Mouse (Mus musculus) c-Kit-positive CD71-negative TER-119-negative erythroid progenitor cells, embryonic 14.5 days (primary cell): ENCODE data around the gene Timm17b.
"Not testable (repeated sequence)": the region's sequence is repeated elsewhere in the genome, so short reads cannot be mapped to it uniquely, and the experiment has no call there.

Experiments used
- DNase-seq: peaks from one replicate; pipeline ENCODE4 v3.0.0-alpha.2; 2013; ENCODE audit warnings: low read depth

Gene Timm17b

DNA sequence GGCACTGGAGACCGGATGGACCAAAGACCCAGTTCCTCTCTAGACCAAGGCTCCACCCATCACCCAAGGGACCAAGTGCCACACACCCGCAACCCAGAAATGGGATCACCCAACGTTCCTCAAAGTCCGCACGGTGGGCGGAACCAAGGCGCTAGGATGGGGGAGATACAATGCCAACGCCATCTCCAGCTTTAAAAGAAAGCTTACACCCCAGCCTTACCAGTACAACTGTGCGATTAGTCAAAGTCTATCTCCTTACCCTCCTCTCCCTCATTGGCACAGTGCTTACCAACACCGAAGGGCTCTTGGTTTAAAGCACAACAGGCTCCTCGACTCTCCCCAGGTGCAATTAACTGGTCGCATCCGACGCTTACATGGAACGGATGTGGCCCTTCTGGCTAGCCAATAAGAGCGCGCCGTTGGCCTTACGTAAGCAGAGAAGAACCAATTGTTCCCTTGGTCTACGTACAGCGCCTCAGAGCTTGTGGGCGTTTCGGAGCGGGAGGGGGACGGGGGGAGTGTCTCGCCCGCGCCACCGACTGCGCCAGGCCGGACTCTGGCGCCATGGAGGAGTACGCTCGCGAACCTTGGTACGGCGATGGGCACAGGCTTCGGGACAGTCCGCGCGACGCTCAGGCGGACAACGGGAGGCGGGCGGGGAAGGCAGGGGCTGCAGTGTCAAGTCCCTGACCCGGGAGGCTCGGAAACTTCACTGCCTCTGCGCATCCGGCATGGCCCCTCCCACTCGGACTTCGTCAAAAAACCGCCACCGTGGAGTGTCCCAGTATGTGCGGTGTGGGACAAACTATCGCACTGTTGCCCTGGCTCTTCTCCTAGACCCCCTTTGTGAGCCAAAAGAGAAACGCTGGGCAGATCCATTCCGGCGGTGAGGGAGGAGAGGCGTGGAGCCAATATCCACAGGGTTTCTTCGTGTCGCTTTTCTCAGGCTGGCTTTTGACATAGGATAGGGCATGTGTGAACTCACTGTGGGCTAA lies at the start of gene Timm17b, which contains the start of gene Pqbp1:
Timm17b (plus strand) TSS at position 478 of the 995 bp plus-strand sequence.
Pqbp1 (minus strand) TSS at position 390 of the 995 bp plus-strand sequence.
- DNase-seq: peak; percentile 78

DNA sequence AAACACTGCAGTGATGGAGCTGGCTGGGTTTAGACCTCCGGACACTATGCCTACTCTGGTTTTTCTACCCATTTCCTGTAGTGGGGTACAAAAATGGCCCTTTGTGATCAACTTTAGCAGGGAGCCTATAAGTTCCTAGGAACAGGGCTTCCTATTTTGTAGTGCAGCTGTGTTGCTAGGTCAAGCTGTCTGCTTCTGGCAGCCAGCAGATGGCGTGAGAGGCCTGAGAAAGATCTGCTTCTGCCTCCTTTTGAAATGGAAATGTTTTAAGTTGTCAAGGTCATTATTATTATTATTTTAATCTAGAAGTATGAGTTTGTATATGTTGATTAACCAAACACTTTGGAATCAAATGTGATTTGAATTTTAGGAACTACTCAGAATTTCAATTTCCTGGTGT lies 44.6 kb upstream of the Timm17b start:
- DNase-seq: no peak

DNA sequence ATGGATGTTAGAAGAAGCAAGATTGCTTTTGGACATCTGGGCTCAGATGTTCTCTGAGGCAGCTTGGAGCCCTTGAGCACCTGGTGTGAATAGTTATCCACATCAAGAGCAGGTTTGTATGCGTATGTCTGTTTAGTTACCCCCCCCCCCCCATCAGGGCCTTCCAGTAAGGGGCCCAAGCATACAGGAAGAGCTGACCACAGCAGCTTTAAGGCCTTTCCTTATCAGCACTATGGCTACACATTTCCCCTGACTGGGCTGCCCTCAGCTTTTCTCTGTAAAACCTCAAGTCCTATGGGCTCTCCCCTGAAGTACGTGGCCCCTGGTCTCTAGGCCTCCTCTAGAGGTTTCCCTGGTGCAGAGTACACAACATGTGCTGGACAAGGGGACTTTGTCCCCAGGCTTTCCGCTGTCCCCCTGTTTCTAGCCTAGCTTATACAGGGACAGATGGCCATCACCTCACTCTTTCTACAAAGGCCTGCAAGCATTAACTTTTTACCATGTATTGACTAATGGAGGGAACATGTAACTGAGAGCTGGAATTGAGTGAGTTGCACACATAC lies 39.9 kb upstream of the Timm17b start:
- DNase-seq: no peak

GRCm38 (mm10) chrX:7863181-7863580 lies 36.0 kb upstream of the Timm17b start:
- DNase-seq: no peak

DNA sequence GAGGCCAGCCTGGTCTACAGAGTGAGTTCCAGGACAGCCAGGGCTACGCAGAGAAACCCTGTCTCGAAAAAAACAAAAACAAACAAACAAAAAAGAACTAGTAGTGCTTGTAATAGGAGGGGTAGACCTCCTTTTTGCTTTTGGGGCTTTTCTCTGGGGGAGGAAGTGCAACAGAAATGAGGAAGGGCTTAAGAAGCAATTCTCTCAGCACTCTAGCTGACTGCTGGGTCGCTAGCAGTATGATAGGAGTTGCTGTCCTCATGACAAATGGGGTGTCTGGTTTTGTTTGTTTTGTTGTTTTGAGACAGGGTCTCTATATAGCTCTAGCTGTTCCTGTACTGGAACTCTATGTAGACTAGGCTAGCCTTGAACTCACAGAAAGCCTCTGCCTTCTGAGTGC lies 34.6 kb upstream of the Timm17b start:
- DNase-seq: no peak

- no peak for DNase-seq
These were observed 33.8 kb upstream of the Timm17b start for GRCm38 (mm10) chrX:7865343-7865742.

GRCm38 (mm10) chrX:7865786-7866185 lies 33.4 kb upstream of the Timm17b start:
- no peak for DNase-seq

DNA sequence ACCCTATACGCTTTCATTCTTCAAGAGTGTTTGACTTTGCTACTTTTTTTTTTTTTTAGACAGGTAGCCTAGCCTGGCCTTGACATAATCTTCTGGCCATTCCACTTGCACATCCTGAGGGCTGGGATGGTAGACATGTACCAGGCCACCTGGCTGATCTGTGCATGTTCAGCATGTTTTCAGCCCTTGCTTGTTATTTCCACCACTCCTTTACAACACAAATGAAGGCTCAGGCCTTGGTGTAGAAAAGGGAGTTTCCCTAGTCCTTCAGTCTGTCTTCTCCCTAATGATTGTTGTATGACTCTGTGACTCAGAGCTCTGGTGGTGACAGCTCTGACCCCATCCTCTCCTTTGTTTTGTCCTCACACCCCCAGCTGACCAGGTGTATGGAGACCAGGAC lies 32.0 kb upstream of the Timm17b start:
- DNase-seq: no peak

GRCm38 (mm10) chrX:7868506-7868905 lies 30.7 kb upstream of the Timm17b start:
- DNase-seq: no peak

- DNase-seq: no peak
These were observed 29.3 kb upstream of the Timm17b start for GRCm38 (mm10) chrX:7869826-7870225.

GRCm38 (mm10) chrX:7878007-7878419 lies 21.1 kb upstream of the Timm17b start, which contains the start of gene Pim2:
Pim2 (plus strand) TSS chrX:7878262.
- peak; percentile 59 for DNase-seq

DNA sequence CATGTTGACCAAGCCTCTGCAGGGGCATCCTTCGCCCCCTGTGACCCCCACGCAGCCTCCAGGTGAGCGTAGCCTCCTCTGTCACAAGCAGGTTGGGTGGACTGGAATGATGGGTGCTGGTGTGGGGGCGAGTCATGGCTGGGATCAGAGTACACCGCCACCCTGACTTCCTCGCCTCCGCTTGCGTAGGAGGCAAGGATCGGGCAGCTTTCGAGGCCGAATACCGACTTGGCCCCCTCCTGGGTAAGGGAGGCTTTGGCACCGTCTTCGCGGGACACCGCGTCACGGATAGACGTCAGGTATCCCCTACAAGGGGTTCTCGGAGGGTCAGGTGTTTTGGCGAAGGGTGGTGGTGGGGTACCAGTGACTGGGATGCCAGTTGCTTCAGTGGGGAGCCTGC lies 20.7 kb upstream of the Timm17b start:
- no peak for DNase-seq

GRCm38 (mm10) chrX:7879819-7880218 lies 19.3 kb upstream of the Timm17b start:
- peak; percentile 63 for DNase-seq

DNA sequence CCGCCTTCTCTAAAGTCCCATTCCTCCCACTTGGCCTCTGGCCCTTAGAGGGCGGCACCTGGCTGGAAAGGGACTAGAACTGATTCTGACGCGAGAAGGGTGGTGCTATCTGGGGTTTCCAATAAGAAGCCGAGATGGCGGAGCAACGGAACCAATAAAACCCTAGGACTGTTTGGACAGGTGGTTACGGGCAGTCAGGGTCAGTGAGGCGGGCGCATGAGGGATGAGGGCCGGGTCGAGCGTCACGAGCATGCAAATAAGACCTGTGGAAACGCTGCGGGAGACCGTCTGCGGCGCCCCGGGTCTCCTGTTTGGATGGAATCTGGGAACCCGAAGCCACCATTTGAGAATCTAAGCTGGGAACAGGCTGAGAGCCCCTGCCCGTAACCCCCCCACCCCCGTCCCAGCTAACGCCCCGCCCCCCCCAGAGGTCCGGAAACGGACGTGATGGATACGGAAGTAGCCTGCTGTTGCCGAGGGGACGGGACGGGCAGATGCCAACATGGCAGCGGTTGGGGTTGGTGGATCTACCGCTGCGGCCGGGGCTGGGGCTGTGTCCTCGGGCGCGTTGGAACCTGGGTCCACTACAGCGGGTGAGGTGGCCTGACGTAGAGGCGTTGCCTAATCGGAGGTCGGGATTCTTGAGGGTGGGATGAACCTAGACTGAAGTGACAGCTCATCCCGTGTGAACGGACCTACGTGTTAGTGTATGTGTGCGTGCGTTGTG lies 15.2 kb upstream of the Timm17b start, which contains the start of gene Slc35a2:
Slc35a2 (plus strand) TSS at position 188 of the 727 bp plus-strand sequence.
- peak; percentile 60 for DNase-seq

DNA sequence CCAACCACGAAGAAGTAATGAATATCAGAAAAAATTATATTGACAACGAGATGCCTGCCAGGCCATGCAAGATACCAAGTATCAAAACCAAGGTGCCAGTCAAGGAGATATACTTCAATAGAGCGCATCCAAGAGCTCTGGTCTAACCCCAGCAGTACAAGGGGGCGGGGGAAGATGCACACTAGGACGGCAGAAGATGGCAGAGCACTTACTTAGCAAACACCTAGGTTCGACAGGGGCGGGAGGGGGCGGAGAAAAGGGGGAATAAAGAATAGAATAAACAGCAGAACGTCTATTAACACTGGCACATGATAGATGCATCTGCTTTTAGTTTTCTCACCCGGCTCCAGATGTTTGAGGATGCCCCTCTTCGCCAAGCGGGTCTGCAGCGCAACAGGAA lies 946 bp upstream of the Timm17b start:
- no peak for DNase-seq

GRCm38 (mm10) chrX:7904441-7904840 lies 5.3 kb downstream of the Timm17b start:
- no peak for DNase-seq

GRCm38 (mm10) chrX:7907735-7908134 lies 8.6 kb downstream of the Timm17b start, which contains the start of gene Gm10491:
Gm10491 (minus strand) TSS chrX:7907835.
- no peak for DNase-seq

DNA sequence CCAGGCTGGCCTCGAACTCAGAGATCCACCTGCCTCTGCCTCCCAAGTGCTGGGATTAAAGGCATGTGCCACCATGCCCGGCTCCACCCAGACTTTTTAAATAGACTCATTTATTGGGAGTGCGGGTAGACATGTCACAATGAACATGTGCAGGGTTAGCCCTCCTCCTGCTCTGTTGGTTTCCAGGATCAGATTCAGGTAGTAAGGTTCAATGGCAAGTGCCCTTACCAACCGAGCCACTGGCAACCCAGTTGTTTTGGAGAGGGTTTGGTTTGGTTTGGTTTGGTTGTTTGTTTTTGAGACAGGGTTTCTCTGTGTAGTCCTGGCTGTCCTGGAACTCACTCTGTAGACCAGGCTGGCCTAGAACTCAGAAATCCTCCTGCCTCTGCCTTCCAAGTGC lies 10.1 kb downstream of the Timm17b start, which contains the start of gene Gm10490:
Gm10490 (plus strand) TSS at position 301 of the 400 bp plus-strand sequence.
- not testable (repeated sequence) for DNase-seq

DNA sequence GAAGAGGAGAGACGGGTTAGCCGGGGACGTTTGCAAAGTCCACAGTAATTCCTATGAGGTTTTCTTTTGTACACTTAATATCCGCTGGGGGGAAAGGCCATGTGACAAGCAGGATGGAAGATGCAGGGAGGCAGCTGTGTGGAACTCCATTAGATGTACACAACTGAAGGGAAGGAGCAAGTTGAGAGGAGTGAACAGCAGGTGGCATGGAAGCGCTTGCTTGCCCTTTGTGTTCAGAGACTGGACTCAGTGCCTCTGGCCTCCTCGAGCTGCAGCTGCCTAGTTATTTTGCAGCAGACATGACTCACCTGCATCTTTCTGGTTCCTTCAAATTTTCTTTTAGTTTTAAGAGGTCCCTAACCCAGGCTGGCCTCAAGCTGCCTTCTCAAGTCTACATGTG lies 11.3 kb downstream of the Timm17b start:
- DNase-seq: no peak

DNA sequence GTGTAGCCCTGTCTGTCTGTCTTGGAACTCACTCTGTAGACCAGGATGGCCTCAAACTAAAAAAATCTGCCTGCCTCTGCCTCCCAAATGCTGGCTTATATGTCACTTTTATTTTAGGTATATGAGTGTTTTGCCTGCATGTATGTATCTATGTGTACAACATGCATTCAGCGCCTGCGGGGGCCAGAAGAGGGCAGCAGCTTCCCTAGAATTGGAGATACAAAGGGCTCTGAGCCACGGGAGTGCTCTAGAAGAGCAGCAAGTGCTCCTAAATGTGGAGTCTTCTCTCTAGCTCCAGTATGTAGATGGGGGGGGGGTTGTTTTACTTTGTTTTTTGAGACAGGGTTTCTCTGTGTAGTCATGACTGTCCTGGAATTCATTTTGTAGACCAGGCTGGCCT lies 16.5 kb downstream of the Timm17b start:
- not testable (repeated sequence) for DNase-seq

GRCm38 (mm10) chrX:7917960-7918359 lies 18.8 kb downstream of the Timm17b start:
- not testable (repeated sequence) for DNase-seq
